Mouse (Mus musculus) thymus, adult 2 months (tissue): ENCODE data around the gene Taf9b. TPM values are rescaled to one million over a fixed set of nuclear protein-coding genes. Genes with fewer than 3 reads are reported as not detected.

ENCODE experiments used
- DNase-seq: peaks from one replicate; pipeline ENCODE4 v3.0.0; 2021
- H3K27ac ChIP-seq: fragments of 200-500 bp; 2 replicates; pipeline ENCODE4 v1.5.1; 2012; ENCODE audit warnings: low read length, control low read depth; ENCODE audit not compliant: control insufficient read depth, insufficient read depth
- H3K27me3 ChIP-seq: fragments of 200-500 bp; 2 replicates; pipeline ENCODE4 v1.6.1; 2012; ENCODE audit warnings: mild to moderate bottlenecking, low read length, moderate library complexity, mixed read lengths; ENCODE audit not compliant: control insufficient read depth, insufficient read depth
- H3K36me3 ChIP-seq: fragments of 200-500 bp; 2 replicates; pipeline ENCODE4 v1.6.1; 2012; ENCODE audit warnings: mild to moderate bottlenecking, low read length, moderate library complexity; ENCODE audit not compliant: control insufficient read depth, insufficient read depth
- H3K4me1 ChIP-seq: fragments of 200-500 bp; replicated peaks from 2 replicates; pipeline ENCODE4 v1.6.1; 2012; ENCODE audit warnings: low read length; ENCODE audit not compliant: control insufficient read depth, insufficient read depth
- H3K4me3 ChIP-seq: fragments of 200-500 bp; 2 replicates; pipeline ENCODE4 v1.5.1; 2012; ENCODE audit warnings: mild to moderate bottlenecking, low read length, control low read depth, moderate library complexity; ENCODE audit not compliant: control insufficient read depth, insufficient read depth
- CTCF ChIP-seq: fragments of 200-500 bp; IDR thresholded peaks from 2 replicates; pipeline ENCODE4 v1.5.1; 2012; ENCODE audit warnings: mild to moderate bottlenecking, control low read depth, low read length, moderate library complexity, borderline replicate concordance; ENCODE audit not compliant: control insufficient read depth, poor library complexity, insufficient read depth; ENCODE audit errors: extremely low read depth
- POLR2A ChIP-seq: fragments of 200-500 bp; IDR thresholded peaks from 2 replicates; pipeline ENCODE4 v1.6.1; 2012; ENCODE audit warnings: mild to moderate bottlenecking, low read length, control low read depth, moderate library complexity; ENCODE audit not compliant: control insufficient read depth, poor library complexity, insufficient read depth; ENCODE audit errors: extremely low read depth
- WGBS: fragments of 180-500 bp; shearing (Covaris S2); methylation state at CpG from one replicate; pipeline ENCODE4 v1.1.7; 2018; 5-methylcytosine and 5-hydroxymethylcytosine counted together
- polyA plus RNA-seq: library from polyadenylated mRNA; depleted of rRNA; stranded (reverse); fragments of >200 nt; gene quantifications from 2 replicates; pipeline ENCODE4 v1.2.3, GENCODE M21; 2012

The Taf9b gene
- polyA plus RNA-seq, 1 experiment, result 5.5 TPM

DNA sequence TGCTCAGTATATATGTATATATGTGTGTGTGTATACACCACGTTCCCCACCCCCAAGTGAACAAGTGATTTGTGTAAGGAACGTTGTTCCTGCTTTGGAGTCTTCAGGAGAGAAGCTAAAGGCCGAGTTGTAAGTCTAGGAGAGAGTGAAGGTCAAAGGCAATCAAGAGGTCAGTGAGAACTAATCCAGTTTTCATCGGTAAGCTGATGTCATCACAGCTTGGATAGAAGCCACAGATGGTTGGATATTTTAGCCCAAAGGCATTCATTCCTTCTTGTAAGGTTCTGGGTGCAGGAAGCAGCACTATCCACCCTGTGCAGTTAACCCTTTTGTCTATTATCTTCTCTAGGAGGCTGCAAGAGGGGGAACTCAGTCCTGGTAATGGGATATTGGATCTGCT lies 30.9 kb downstream of the Taf9b start:
- H3K27ac ChIP-seq, result no peak overlapping the region
- no peak overlapping the region for H3K4me3 ChIP-seq
- TF ChIP-seq CTCF, result no peak
- H3K36me3 ChIP-seq, result peaks cover 6% of the 10 kb centered on the region
- no peak for DNase-seq
- H3K27me3 ChIP-seq, result no peaks in the 10 kb centered on the region
- WGBS, result 80% methylated on average over 4 of the region's 4 CpGs
- H3K4me1 ChIP-seq, result peaks cover 17% of the 10 kb centered on the region

DNA sequence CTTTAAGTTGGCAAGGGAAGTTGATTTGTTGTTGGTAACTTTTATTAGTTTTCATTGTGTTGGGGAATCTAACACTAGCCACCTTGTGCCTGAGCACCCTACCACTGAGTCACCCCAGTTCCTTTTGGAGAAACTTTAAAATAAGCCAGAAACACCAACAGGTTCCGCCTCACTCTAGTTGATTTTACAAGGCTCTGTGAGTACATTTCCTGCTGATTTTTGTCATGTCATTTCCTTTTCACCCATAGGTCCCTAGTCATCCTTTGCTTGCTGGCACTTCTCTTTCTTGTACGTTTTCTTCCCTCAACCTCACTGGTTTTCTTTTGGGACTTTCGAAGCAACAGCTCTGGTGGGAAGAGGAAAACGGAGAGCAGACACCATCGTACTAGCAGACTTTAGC lies 31.6 kb downstream of the Taf9b start:
- 8% methylated on average over 5 of the region's 5 CpGs for WGBS
- H3K4me1 ChIP-seq, result peaks cover 17% of the 10 kb centered on the region
- peaks cover 6% of the 10 kb centered on the region; the same call in 1 of the 2 replicates for H3K36me3 ChIP-seq
- H3K4me3 ChIP-seq, result no peak overlapping the region
- H3K27ac ChIP-seq, result peak overlapping the region; percentile 95
- no peak for DNase-seq
- no peak for TF ChIP-seq CTCF
- no peak for TF ChIP-seq POLR2A
- H3K27me3 ChIP-seq, result no peaks in the 10 kb centered on the region

DNA sequence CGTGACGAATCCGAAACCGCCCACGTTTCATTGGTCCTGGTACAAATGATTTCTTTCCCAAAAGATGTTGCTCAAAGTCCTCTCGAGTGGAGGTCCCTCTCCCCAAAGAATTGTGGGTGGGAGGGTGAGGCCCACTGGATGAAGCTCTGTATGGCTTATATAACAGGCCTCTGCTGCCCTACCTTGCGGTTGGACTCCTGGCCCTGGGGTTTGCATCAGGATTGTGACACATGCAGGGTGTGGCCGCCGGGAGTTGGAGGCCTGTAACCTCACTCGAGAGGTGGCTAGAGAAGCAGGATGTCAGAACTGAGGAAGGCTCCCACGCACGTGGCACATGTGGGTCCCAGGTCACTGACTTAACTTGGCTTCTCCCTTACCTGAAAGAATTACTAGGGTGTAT lies 33.2 kb downstream of the Taf9b start:
- Histone ChIP-seq H3K4me3 (peak overlapping the region; percentile 69), H3K27me3 (no peaks in the 10 kb centered on the region), H3K4me1 (peaks cover 17% of the 10 kb centered on the region), H3K27ac (peak overlapping the region; percentile 61), H3K36me3 (no peaks in the 10 kb centered on the region)
- DNase-seq, result peak; percentile 13
- 2% methylated on average over 12 of the region's 12 CpGs for WGBS
- TF ChIP-seq POLR2A (no peak), CTCF (no peak)

DNA sequence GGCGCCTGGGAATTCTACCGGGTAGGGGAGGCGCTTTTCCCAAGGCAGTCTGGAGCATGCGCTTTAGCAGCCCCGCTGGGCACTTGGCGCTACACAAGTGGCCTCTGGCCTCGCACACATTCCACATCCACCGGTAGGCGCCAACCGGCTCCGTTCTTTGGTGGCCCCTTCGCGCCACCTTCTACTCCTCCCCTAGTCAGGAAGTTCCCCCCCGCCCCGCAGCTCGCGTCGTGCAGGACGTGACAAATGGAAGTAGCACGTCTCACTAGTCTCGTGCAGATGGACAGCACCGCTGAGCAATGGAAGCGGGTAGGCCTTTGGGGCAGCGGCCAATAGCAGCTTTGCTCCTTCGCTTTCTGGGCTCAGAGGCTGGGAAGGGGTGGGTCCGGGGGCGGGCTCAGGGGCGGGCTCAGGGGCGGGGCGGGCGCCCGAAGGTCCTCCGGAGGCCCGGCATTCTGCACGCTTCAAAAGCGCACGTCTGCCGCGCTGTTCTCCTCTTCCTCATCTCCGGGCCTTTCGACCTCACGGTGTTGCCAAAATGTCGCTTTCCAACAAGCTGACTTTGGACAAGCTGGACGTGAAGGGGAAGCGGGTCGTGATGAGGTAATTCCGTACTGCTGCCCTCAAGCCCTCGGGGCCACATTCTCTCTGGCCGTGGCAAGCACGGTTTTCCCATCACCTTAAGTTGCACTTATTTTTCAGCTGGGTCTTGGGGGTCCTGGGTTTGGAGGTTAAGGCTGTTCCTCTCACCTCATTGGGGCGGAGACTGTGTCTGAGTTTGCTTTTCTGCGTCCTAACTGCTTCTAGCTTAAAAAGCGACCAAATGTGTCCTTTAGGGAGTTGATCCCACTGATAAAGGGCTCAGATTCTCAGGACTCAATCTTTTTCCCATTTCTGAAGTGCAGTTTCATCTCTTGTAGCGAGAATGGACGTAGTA lies 34.0 kb downstream of the Taf9b start, which contains the start of gene Pgk1:
TSS of gene Pgk1 (plus strand) at position 388 of the 937 bp plus-strand sequence.
- Histone ChIP-seq H3K27me3 (no peaks in the 10 kb centered on the region), H3K4me3 (peak within 1 kb of the TSS; percentile 69), H3K4me1 (peaks cover 17% of the 10 kb centered on the region), H3K36me3 (no peaks in the 10 kb centered on the region), H3K27ac (peak within 1 kb of the TSS; percentile 61)
- TF ChIP-seq CTCF (peak; percentile 19; the same call in 1 of the 2 replicates), POLR2A (0 out of 2 replicates have a peak, but pooled peaks have one; percentile 11)
- under 1% methylated on average over 51 of the region's 55 CpGs for WGBS
- DNase-seq, result peak; percentile 89

DNA sequence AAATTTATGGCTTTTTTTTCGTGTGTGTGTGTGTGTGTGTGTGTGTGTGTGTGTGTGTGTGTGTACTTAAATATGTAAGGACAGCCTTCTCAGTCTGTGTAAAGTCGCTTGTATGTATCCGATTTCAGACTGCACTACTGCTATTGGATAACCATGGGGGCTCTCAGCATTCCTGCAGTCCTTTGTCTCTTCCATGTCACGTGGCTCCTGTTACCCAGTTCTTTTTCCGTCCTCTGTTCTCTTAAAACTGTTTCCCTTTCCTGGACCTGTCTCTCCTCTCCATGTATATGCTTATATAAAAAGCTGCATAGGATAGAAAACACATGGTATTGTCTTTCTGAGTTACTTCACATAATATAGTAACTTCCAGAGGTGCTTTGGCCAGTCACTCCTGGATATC lies 35.3 kb downstream of the Taf9b start:
- Histone ChIP-seq H3K4me1 (peaks cover 17% of the 10 kb centered on the region), H3K27ac (no peak overlapping the region), H3K36me3 (no peaks in the 10 kb centered on the region), H3K4me3 (no peak overlapping the region), H3K27me3 (no peaks in the 10 kb centered on the region)
- WGBS, result 85% methylated on average over 5 of the region's 5 CpGs
- no peak for DNase-seq
- TF ChIP-seq CTCF, result no peak
- TF ChIP-seq POLR2A, result no peak

DNA sequence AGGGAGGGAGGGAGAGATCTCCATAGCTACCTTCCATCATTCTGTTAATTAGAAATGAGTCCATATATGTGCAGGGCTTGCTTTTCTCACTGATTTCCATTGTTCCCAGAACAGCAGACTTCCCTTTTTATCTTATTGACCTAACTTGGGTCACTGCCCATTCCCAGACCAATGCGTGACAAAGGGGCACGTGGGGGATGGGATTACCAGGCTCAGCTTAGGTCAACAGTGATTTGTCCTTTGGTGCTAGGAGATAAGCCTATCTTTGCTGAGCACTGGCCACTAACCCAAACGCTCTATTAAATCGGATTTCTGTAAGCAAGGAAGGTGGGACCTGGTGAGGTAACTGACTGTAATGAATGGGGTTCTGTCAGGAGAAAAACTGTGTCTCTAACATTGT lies 36.7 kb downstream of the Taf9b start:
- DNase-seq, result no peak
- Histone ChIP-seq H3K36me3 (no peaks in the 10 kb centered on the region), H3K27me3 (no peaks in the 10 kb centered on the region), H3K4me3 (no peak overlapping the region), H3K4me1 (peaks cover 13% of the 10 kb centered on the region), H3K27ac (no peak overlapping the region)
- no peak for TF ChIP-seq CTCF
- TF ChIP-seq POLR2A, result no peak
- WGBS, result 94% methylated on average over 4 of the region's 4 CpGs
